Mouse (Mus musculus) MEL (cell line): ENCODE measurements around the gene Reep6.

Experiments
- CHD2 ChIP-seq: IDR thresholded peaks from 2 replicates; pipeline ENCODE4 v1.6.1; 2011; ENCODE audit warnings: low read length, improper control_type of control experiment
- CTCF ChIP-seq, 3 experiments: IDR thresholded peaks in 2 of 3; conservative IDR thresholded peaks in 1 of 3; 2 replicates each; pipeline ENCODE4 v1.5.1; 2011 to 2012; ENCODE audit warnings: low read length in 3 of 3, low read depth in 2 of 3, mild to moderate bottlenecking in 2 of 3, improper control_type of control experiment in 1 of 3, inconsistent platforms in 1 of 3, mixed read lengths in 1 of 3, moderate library complexity in 1 of 3; ENCODE audit not compliant: control insufficient read depth in 1 of 3, insufficient read depth in 1 of 3, poor library complexity in 1 of 3, severe bottlenecking in 1 of 3
- ELF1 ChIP-seq: IDR thresholded peaks from 2 replicates; pipeline ENCODE4 v1.6.1; 2014; ENCODE audit warnings: low read depth, mild to moderate bottlenecking, inconsistent platforms, low read length, improper control_type of control experiment, moderate library complexity
- EP300 ChIP-seq, 2 experiments: IDR thresholded peaks; 2 replicates each; pipeline ENCODE4 v1.6.1; 2011; ENCODE audit warnings: improper control_type of control experiment in 2 of 2, low read length in 2 of 2, low read depth in 1 of 2, mild to moderate bottlenecking in 1 of 2
- ETS1 ChIP-seq: IDR thresholded peaks from 2 replicates; pipeline ENCODE4 v1.6.1; 2012; ENCODE audit warnings: low read depth, mild to moderate bottlenecking, inconsistent platforms, low read length, improper control_type of control experiment, moderate library complexity
- GATA1 ChIP-seq: IDR thresholded peaks from 2 replicates; pipeline ENCODE4 v1.6.1; 2011; ENCODE audit warnings: low read depth, low read length, improper control_type of control experiment
- KAT2A ChIP-seq: conservative IDR thresholded peaks from 2 replicates; pipeline ENCODE4 v1.6.1; 2012; ENCODE audit warnings: low read depth, low read length, improper control_type of control experiment, inconsistent platforms
- NRF1 ChIP-seq: IDR thresholded peaks from 2 replicates; pipeline ENCODE4 v1.6.1; 2014; ENCODE audit warnings: low read depth, mild to moderate bottlenecking, inconsistent platforms, low read length, improper control_type of control experiment, moderate library complexity; ENCODE audit not compliant: poor library complexity, insufficient read depth, severe bottlenecking
- POLR2A ChIP-seq, 2 experiments: IDR thresholded peaks; 2 replicates each; pipeline ENCODE4 v1.6.1; 2011 to 2012; ENCODE audit warnings: low read length in 2 of 2, mild to moderate bottlenecking in 2 of 2, control low read depth in 1 of 2, improper control_type of control experiment in 1 of 2, low read depth in 1 of 2, moderate library complexity in 1 of 2; ENCODE audit not compliant: control insufficient read depth in 1 of 2, insufficient read depth in 1 of 2, poor library complexity in 1 of 2
- RCOR1 ChIP-seq: IDR thresholded peaks from 2 replicates; pipeline ENCODE4 v1.6.1; 2012; ENCODE audit warnings: low read depth, mild to moderate bottlenecking, inconsistent platforms, low read length, improper control_type of control experiment
- TBP ChIP-seq: IDR thresholded peaks from 2 replicates; pipeline ENCODE4 v1.8.0; 2011; ENCODE audit warnings: low read depth, low read length, improper control_type of control experiment
- UBTF ChIP-seq: IDR thresholded peaks from 2 replicates; pipeline ENCODE4 v1.6.1; 2012; ENCODE audit warnings: low read depth, mild to moderate bottlenecking, inconsistent platforms, low read length, improper control_type of control experiment, moderate library complexity, borderline replicate concordance; ENCODE audit not compliant: insufficient read depth
- ZC3H11A ChIP-seq: IDR thresholded peaks from 2 replicates; pipeline ENCODE4 v1.6.1; 2012; ENCODE audit warnings: low read depth, mild to moderate bottlenecking, inconsistent platforms, low read length, improper control_type of control experiment
- ZNF384 ChIP-seq: IDR thresholded peaks from 2 replicates; pipeline ENCODE4 v1.6.1; 2012; ENCODE audit warnings: low read depth, mild to moderate bottlenecking, inconsistent platforms, low read length, improper control_type of control experiment

GRCm38 (mm10) chr10:80321014-80321669 is 8.6 kb upstream of the Reep6 start:
- no peak for TF ChIP-seq CTCF (IDR thresholded peaks at IDR 0.05 in 2 of 3, conservative IDR thresholded peaks at IDR 0.05 in 1 of 3; ENCODE audit: control insufficient read depth in 1 of 3, insufficient read depth in 1 of 3, low read depth in 2 of 3, low read length in 3 of 3, poor library complexity in 1 of 3, severe bottlenecking in 1 of 3)
- no peak for TF ChIP-seq ETS1
- no peak for TF ChIP-seq TBP
- no peak for TF ChIP-seq KAT2A
- TF ChIP-seq ELF1 = no peak
- TF ChIP-seq ZC3H11A = no peak
- TF ChIP-seq GATA1 = no peak
- TF ChIP-seq EP300 (IDR thresholded peaks at IDR 0.05; ENCODE audit: low read depth in 1 of 2, low read length in 2 of 2) = no peak
- no peak for TF ChIP-seq UBTF
- TF ChIP-seq POLR2A (IDR thresholded peaks at IDR 0.05; ENCODE audit: control insufficient read depth in 1 of 2, insufficient read depth in 1 of 2, low read depth in 1 of 2, low read length in 2 of 2, poor library complexity in 1 of 2) = no peak
- TF ChIP-seq RCOR1 = no peak
- TF ChIP-seq NRF1 = no peak
- TF ChIP-seq CHD2 = no peak
- peak; percentile 93 for TF ChIP-seq ZNF384
